Mouse (Mus musculus) midbrain, embryonic 10.5 days (tissue): ENCODE data around the gene Lrrc38. TPM values are rescaled to one million over a fixed set of nuclear protein-coding genes. Genes with fewer than 3 reads are reported as not detected.

Source experiments
- DNase-seq: peaks from one replicate; pipeline ENCODE4 v3.0.0-alpha.2; 2017; ENCODE audit warnings: low spot score
- H3K27ac ChIP-seq: fragments of 300-500 bp; sonication (generic); replicated peaks from 2 replicates; pipeline ENCODE4 v1.5.1; 2016; ENCODE audit warnings: mild to moderate bottlenecking
- H3K27me3 ChIP-seq: fragments of 300-500 bp; sonication (generic); 2 replicates; pipeline ENCODE4 v1.6.1; 2016; ENCODE audit warnings: low read depth, mild to moderate bottlenecking; ENCODE audit not compliant: poor library complexity, severe bottlenecking
- H3K36me3 ChIP-seq: fragments of 300-500 bp; sonication (generic); 2 replicates; pipeline ENCODE4 v1.6.1; 2016; ENCODE audit warnings: mild to moderate bottlenecking, moderate library complexity
- H3K4me1 ChIP-seq: fragments of 300-500 bp; sonication (generic); 2 replicates; pipeline ENCODE4 v1.6.1; 2016
- H3K4me3 ChIP-seq: fragments of 300-500 bp; sonication (generic); 2 replicates; pipeline ENCODE4 v1.5.1; 2016; ENCODE audit warnings: mild to moderate bottlenecking, moderate library complexity
- H3K9me3 ChIP-seq: fragments of 300-500 bp; sonication (generic); replicated peaks from 2 replicates; pipeline ENCODE4 v1.6.1; 2016; ENCODE audit warnings: mild to moderate bottlenecking
- WGBS: fragments of 180-500 bp; shearing (Covaris S2); methylation state at CpG from one replicate; pipeline ENCODE4 v1.1.7; 2016; 5-methylcytosine and 5-hydroxymethylcytosine counted together
- polyA plus RNA-seq: library from polyadenylated mRNA; unstranded; fragments of >200 nt; fragmentation: Nextera tagmentation; extraction: Ambion mirVana; gene quantifications from 2 replicates; pipeline ENCODE4 v1.2.1, GENCODE M21; 2016

Gene Lrrc38
- polyA plus RNA-seq, 1 experiment from 2014 or later, result 0.06 TPM

DNA sequence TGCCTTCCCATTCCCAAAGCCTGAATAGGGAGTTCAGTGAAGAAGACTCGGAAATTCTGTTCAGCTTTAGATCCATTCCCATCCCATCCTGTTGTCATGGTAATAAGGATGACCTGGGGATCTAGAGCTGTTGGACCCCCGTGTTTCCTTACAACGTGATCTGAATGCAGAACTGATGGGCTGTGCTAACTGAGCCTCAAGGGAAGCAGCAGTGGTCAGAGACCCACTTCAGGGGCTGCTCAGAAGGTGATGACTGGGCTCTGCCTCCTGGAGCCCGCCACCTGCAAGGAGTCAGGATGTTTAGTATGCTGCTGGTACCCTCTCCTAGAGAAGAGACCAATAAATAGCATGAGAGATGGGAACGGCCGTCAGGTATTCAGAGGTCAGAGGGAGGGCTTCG is 29.9 kb downstream of the Lrrc38 start:
- Histone ChIP-seq H3K9me3 (no peaks in the 10 kb centered on the region), H3K27ac (peak overlapping the region; percentile 77), H3K4me3 (peak overlapping the region; percentile 36), H3K36me3 (no peaks in the 10 kb centered on the region), H3K27me3 (peaks cover 34% of the 10 kb centered on the region), H3K4me1 (peaks cover 23% of the 10 kb centered on the region)
- WGBS, result 40% methylated on average over 7 of the region's 7 CpGs
- DNase-seq, result peak; percentile 39

DNA sequence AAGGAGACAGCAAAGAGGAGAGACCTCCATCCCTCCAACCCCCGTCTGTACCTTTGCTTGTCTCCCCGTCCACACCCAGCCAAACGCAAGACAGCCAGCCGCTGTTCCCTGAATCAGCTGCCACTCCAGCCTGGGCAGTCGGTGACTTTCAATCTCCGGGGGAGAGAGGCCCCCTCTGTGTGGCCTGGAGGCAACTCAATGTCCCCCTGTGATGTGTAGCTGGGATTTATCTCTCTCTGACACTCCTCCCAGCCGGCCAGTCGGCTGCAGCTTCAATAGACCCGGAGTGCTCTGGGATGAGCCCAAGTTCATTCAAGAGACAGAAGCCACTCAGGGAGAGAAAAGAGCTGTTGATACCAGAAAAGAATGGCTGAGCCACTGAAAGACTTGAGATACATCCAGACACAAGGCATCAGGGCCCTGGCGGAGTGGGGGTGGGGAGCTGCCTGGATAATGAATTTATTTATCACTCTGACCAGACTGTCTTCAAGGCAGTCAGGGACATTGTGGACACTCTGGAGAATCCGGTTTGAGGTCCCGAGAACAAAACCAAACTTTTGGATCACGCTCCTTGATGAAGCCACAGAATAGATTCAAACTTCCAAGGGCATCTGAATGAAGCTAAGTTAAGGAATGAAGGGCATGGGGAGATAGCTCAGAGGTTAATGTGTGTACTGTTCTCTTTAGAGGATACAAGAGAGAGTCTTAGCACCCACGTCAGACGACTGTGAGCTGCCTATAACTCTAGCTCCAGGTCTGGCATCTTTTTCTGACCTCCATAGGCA is 30.6 kb downstream of the Lrrc38 start:
- peak overlapping the region; percentile 36 for H3K4me3 ChIP-seq
- WGBS, result 26% methylated on average over 15 of the region's 15 CpGs
- H3K27ac ChIP-seq, result peak overlapping the region; percentile 77

DNA sequence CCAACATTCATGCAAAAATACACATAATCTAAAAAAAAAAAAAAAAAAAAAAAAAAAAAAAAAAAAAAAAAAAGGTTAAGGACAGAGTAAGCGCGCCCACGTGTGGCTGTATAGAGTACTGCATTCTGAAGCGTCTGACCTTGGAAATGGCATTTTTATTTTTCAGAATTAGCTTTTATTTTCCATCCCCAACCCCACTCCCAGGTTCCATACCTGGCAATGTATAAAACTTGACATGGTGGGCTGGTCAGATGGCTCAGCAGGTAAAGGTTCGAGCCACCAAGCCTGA is 31.1 kb downstream of the Lrrc38 start:
- H3K4me1 ChIP-seq, result peaks cover 23% of the 10 kb centered on the region
- H3K27me3 ChIP-seq, result peaks cover 34% of the 10 kb centered on the region
- no peak overlapping the region for H3K27ac ChIP-seq
- H3K36me3 ChIP-seq, result no peaks in the 10 kb centered on the region
- WGBS, result under 1% methylated on average over 5 of the region's 5 CpGs
- no peak overlapping the region for H3K4me3 ChIP-seq
- no peaks in the 10 kb centered on the region for H3K9me3 ChIP-seq
- DNase-seq, result no peak

More for the DNA sequence above, 30.6 kb downstream of the Lrrc38 start:
- Histone ChIP-seq H3K4me1 (peaks cover 23% of the 10 kb centered on the region), H3K36me3 (no peaks in the 10 kb centered on the region), H3K27me3 (peaks cover 34% of the 10 kb centered on the region), H3K9me3 (no peaks in the 10 kb centered on the region)
- peak; percentile 62 for DNase-seq

DNA sequence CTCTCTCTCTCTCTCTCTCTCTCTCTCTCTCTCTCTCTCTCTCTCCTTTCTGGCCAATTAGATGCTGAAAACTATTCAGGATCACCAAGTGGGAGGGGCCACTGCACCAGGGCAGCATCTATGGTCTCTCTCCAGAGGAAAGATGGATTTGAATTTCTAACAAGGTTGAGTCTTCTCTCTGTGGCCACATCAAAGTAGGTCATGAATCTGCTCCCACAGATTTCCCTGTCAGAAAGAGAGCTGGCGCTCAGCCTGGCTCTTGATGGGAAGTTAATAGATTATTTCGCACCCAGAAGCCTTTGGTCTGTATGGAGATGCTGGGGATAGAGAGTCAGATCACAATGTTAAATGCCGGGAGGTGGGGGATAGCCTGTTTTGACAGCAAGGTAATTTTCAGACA is 32.6 kb downstream of the Lrrc38 start:
- no peaks in the 10 kb centered on the region for H3K9me3 ChIP-seq
- no peak for DNase-seq
- H3K27me3 ChIP-seq, result peaks cover 32% of the 10 kb centered on the region
- H3K4me1 ChIP-seq, result peaks cover 23% of the 10 kb centered on the region
- no peak overlapping the region for H3K27ac ChIP-seq
- WGBS, result 74% methylated on average over 3 of the region's 3 CpGs
- H3K4me3 ChIP-seq, result no peak overlapping the region
- H3K36me3 ChIP-seq, result no peaks in the 10 kb centered on the region

DNA sequence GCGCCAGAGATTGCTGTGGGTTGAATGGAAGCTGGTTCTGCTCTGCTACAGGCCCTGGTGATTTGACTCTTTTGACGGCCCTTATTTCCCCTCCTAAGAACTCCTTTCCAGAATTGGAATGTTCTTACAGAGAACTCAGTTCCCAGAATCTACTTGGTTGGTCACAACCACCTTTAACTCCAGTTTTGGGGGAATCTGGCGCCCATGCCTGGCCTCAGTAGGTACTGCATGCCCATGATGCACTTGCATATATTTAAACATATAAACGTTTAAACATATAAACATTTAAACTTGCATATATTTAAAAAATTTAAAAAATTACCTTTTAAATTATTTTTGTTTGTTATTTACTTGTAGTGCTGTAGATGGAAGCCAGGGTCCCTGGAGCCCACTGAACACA is 34.1 kb downstream of the Lrrc38 start:
- Histone ChIP-seq H3K4me3 (no peak overlapping the region), H3K4me1 (peaks cover 21% of the 10 kb centered on the region), H3K9me3 (no peaks in the 10 kb centered on the region), H3K27ac (no peak overlapping the region), H3K36me3 (no peaks in the 10 kb centered on the region), H3K27me3 (peaks cover 18% of the 10 kb centered on the region)
- WGBS, result 50% methylated on average over 4 of the region's 4 CpGs
- DNase-seq, result peak; percentile 36

DNA sequence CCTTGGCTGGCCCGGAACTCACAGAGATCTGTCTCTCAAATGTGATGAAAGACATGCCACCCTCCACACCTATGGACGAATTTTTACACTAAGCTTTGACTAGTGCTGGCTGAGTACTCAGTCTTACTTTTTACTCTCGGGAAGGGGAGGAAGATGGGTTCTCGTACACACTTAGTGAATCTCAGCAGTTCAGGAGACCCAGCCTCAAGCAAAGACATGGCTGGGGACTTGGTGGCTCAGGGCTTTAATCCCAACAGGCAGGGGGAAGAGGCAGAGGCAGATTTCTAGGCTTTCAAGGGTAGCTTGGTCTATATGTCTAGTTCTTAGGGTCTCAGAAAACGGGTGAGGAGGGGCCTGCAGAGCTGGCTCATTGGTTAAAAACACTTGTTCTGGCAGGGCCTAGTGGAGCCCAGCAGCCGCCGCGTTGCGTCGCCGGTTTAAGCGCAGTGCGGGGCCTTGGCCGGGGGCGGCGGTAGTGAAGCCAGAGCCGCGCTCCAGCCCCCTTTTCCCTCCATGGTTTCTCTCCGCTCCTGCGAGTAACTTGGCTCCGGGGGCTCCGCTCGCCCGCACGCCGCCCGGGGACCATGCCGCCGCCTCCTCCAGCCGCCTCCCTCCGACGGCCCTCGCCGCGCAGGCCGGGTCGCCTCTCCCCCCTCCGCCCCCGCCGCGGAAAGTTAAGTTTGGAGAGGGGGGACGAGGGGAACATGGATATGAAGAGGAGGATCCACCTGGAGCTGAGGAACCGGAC is 39.6 kb downstream of the Lrrc38 start:
- Histone ChIP-seq H3K4me3 (peak overlapping the region; percentile 51), H3K27me3 (no peaks in the 10 kb centered on the region), H3K36me3 (no peaks in the 10 kb centered on the region), H3K4me1 (peaks cover 4% of the 10 kb centered on the region), H3K9me3 (peaks cover 8% of the 10 kb centered on the region; the same call in 1 of the 2 replicates), H3K27ac (peak overlapping the region; percentile 67)
- 9% methylated on average over 39 of the region's 43 CpGs for WGBS
- DNase-seq, result peak; percentile 80

DNA sequence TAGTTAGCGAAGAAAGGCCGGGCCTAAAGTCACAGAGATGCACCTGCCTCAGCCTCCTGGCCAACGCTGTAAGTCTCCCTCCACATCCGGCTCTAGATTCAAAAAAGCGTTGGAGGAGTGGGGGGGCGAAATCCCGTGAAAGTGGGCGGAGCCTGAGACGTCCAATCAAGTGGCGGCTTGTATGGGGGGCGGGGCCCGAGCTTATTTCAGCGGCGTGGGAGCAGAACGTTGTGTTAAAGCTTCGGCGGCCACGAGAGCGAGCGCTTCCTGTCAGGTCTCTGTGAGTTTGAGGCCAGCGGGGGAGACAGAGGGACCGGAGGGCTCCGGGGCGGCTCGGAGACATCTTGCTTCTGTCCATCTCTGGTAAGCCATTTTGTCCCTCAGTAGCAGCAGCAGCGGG is 44.6 kb downstream of the Lrrc38 start, which contains the start of gene Pramel1:
Pramel1 (plus strand) TSS at position 248 of the 400 bp plus-strand sequence.
- Histone ChIP-seq H3K27me3 (no peaks in the 10 kb centered on the region), H3K4me3 (no peak within 1 kb of the TSS), H3K36me3 (no peaks in the 10 kb centered on the region), H3K4me1 (peaks cover 2% of the 10 kb centered on the region), H3K9me3 (peaks cover 10% of the 10 kb centered on the region; the same call in 1 of the 2 replicates), H3K27ac (no peak within 1 kb of the TSS)
- WGBS, result 80% methylated on average over 26 of the region's 26 CpGs
- no peak for DNase-seq

DNA sequence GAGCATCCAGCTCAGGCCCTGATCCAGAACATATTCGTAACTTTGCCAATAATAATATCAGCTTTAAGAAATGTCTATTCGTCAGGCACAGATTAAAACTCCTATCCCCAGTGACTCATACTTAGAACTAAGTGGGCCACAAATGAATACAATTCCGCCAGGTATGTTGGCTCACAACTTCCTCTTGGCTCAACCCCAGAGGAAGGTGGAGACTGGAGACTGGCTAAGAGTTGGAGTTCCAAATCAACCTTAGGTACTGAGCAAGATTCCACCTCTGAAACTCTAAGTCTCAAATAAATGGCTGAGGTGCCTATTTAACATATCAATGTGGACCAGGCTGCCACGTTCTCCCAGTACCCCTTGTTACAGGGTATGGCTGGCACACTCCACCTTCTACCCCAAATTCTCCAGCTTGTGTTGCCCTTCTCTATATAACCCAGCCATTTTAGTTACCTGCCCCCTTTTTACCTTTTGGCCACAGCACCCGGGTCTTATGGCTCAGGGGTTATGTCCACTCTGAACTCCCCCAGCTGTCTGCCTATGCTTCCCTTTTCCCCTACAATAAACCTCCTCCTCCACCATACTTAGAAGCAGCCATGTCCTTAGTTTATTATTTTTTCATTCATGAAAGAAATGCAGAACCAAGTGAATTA is 62.1 kb downstream of the Lrrc38 start:
- no peak for DNase-seq
- Histone ChIP-seq H3K27me3 (no peaks in the 10 kb centered on the region), H3K4me1 (peaks cover 8% of the 10 kb centered on the region), H3K9me3 (peaks cover 8% of the 10 kb centered on the region; the same call in 1 of the 2 replicates), H3K27ac (peak overlapping the region; percentile 88), H3K36me3 (peaks cover 28% of the 10 kb centered on the region), H3K4me3 (peak overlapping the region; percentile 66)
- WGBS, result 70% methylated on average over 5 of the region's 5 CpGs

DNA sequence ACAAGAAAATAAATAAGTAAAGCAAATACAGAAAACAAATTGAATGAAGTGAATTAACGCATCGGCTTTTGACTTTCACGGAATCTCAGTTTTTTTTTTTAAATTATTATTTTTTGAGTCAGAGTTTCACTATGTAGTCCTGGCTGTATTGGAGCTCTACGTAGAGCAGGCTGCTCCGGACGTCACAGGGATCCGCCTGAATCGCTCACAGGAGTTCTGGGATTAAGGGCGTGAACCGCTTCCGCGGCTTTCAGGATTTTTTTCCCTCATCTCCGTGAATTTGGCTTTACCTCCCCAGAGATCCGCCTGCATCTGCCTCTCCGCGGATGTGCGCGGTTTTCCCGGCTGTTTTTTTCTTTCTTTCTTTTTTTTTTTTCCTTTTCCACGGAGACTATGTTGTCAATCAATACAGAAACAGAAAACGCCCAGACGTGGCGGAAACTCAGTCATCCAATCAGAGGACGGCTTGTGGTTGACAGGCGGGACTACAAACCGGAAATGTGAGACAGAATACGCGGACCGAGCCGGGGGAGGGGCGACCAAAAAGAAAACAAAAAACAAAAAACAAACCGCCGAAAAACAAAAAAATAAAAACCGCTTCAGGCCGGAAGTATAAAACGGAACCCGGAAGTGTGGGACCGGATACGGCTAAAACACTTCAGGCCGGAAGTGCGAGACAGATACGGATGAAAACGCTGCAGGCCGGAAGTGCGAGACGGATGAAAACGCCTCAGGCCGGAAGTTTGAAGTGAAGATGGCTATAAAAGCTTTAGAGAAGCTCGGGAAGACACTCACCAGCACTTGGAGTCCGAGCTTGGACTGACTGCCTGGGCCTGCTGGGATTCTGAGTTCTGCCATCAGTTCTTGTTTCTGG is 62.9 kb downstream of the Lrrc38 start, which contains the start of gene Pramef8:
Pramef8 (plus strand) TSS at position 208 of the 874 bp plus-strand sequence.
- peaks cover 8% of the 10 kb centered on the region; the same call in 1 of the 2 replicates for H3K9me3 ChIP-seq
- peak; percentile 90 for DNase-seq
- peak within 1 kb of the TSS; percentile 66 for H3K4me3 ChIP-seq
- under 1% methylated on average over 50 of the region's 50 CpGs for WGBS
- H3K27me3 ChIP-seq, result no peaks in the 10 kb centered on the region
- peak within 1 kb of the TSS; percentile 88 for H3K27ac ChIP-seq
- peaks cover 8% of the 10 kb centered on the region for H3K4me1 ChIP-seq
- peaks cover 36% of the 10 kb centered on the region for H3K36me3 ChIP-seq

DNA sequence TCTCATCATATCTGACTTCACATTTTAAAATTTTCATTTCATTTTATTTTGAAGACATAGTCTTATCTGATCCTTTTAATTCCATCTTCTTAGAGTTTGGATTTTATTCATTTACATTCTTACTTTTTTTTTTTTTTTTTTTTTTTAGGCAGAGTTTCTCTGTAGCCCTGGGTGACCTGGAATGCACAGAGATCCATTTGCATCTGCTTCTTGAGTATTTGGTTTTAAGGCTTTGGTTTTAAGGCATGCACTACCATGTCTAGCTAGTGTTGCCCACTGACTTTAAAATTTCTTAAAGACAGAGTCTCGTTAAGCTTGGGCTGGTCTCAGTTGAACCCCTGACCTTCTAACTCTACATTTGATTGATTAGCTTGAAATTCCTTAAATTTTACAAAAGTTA is 64.1 kb downstream of the Lrrc38 start:
- H3K9me3 ChIP-seq, result peaks cover 8% of the 10 kb centered on the region; the same call in 1 of the 2 replicates
- H3K4me1 ChIP-seq, result peaks cover 8% of the 10 kb centered on the region
- H3K27ac ChIP-seq, result no peak overlapping the region
- WGBS, result 90% methylated on average over 1 of the region's 1 CpGs
- H3K4me3 ChIP-seq, result peak overlapping the region; percentile 66; the same call in 1 of the 2 replicates
- no peaks in the 10 kb centered on the region for H3K27me3 ChIP-seq
- no peak for DNase-seq
- H3K36me3 ChIP-seq, result peaks cover 47% of the 10 kb centered on the region

DNA sequence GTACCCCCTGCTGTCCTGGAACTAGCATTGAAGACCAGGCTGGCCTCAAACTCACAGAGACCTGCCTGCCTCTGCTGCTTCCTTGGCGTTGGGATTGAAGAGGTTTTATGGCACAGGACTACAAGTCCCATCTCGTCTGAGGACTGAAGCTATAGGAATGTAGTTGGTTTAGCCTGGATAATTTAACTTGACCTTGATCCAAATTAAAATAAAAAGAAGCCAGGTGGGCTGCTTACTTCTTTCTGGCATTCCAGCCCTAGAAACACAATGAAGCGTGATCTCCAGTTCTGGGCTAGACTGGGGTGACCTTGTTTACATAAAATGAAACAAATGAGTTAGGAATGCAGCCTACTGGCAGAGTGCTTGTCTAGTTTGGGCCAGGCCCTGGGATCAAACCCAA is 64.6 kb downstream of the Lrrc38 start:
- peaks cover 52% of the 10 kb centered on the region for H3K36me3 ChIP-seq
- 90% methylated on average over 3 of the region's 3 CpGs for WGBS
- no peak overlapping the region for H3K27ac ChIP-seq
- no peak overlapping the region for H3K4me3 ChIP-seq
- peaks cover 8% of the 10 kb centered on the region for H3K4me1 ChIP-seq
- DNase-seq, result no peak
- peaks cover 8% of the 10 kb centered on the region; the same call in 1 of the 2 replicates for H3K9me3 ChIP-seq
- no peaks in the 10 kb centered on the region for H3K27me3 ChIP-seq
